Mouse (Mus musculus) left cerebral cortex, postnatal 10 days (tissue): ENCODE results near the gene Rab29. TPM values are rescaled to one million over a fixed set of nuclear protein-coding genes. Genes with fewer than 3 reads are reported as not detected.
"Not testable (repeated sequence)": the region's sequence is repeated elsewhere in the genome, so short reads cannot be mapped to it uniquely, and the experiment has no call there.

ENCODE experiments used
- DNase-seq, 2 experiments: peaks; one replicate each; pipeline ENCODE4 v3.0.0; 2021 to 2022; ENCODE audit warnings: low spot score in 2 of 2, mixed read lengths in 1 of 2; ENCODE audit errors: extremely low spot score in 1 of 2
- intact Hi-C: fragments of 180-260 bp; cut with DNase I; formaldehyde crosslinking; loops from one replicate; pipeline ENCODE4 v1.15.1; 2025
- total RNA-seq, 2 experiments: library from RNA; stranded (reverse); gene quantifications; 2 replicates each; pipeline ENCODE4 v1.2.3; 2021

Gene Rab29
- total RNA-seq, 2 experiments from 2014 or later: 5.5 to 5.6 TPM

- intact Hi-C loops: no loop called here
- no peak for DNase-seq
Measured at GRCm38 (mm10) chr1:131843758-131844157, 23.3 kb upstream of the Rab29 start.

DNA sequence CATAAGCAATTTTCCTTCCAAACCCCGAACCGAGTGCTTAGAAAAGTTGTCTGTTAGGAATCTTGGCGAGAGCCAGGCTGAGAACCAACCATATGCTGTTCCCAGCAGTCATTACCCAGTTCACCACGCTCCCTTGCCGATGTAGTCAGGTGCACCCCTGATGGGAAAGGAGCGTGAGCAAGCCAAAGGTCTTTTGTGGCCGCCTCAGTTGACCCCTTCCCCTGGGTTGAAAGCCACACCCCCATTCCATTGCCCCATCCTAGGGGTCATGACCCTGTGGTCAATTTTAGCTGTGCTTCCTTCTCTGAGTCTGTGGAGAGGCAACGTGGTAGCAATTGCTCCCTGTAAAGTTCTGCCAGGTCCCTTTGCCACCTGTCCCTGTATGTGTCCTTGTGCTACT, 22.1 kb upstream of the Rab29 start:
- intact Hi-C loops: loop anchor here (5.0 kb wide), 2 partner anchors 78 to 133 kb away; no protein-coding TSS in a partner anchor
- DNase-seq: no peak

GRCm38 (mm10) chr1:131846255-131846654, 20.8 kb upstream of the Rab29 start:
- peak in 1 of 2 experiments; percentile 67 for DNase-seq
- intact Hi-C loops: loop anchor here (5.0 kb wide), 2 partner anchors 79 to 134 kb away; no protein-coding TSS in a partner anchor

- intact Hi-C loops: no loop called here
- DNase-seq: no peak
Measured at GRCm38 (mm10) chr1:131861811-131862210, 5.2 kb upstream of the Rab29 start.

DNA sequence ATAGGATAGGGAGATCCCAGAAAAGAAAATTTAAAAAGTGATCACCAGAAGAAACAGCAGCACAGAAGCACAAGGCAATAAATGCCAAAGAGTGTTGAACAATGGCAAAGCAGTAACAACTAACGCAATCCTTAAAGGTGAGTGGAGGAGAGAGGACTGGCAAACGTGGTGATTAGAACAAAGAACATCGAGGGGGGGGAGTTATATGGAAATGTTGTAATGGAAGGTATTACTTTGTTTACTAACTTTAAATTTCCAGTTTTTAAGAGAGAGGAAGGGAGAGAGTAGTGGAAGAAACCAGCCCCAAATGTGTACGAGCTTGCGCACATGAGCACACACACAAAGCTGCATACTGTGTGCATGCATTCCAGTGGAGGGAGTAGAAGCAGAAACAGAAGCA, 1.4 kb upstream of the Rab29 start:
- intact Hi-C loops: no loop called here
- no peak for DNase-seq

DNA sequence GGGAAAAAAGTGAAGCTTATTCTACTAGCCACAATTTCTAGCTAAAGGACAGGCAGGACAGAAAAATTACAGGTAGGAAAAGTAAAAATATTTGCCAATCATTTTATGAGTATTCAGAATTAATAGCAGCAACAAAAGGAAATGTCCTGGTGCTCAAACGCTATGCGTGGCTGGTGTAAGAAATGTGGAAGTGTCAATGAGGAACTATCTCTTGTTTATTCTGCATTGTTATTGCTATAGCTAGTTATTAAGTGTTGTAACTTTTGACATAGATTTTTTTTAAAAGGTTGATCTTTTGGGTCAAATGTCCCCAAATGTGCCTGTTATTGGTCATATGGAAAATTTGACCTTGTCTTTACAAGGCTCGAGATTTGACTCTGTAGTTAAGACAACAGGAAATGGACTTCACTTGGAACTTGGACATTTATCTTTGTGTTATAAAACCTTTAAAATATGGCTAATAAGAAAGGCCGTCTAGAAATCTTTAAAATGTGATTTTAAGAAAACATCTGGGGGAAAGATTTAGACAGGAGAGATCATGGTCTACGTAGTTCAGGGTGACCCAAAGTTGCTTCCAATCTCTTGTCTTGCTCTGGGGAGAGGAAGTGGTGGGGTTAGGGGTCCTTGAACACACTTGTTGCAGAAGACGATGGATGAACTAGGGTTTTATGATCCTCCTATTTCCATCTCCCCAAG, 572 bp upstream of the Rab29 start:
- intact Hi-C loops: no loop called here

GRCm38 (mm10) chr1:131867946-131868290, 894 bp downstream of the Rab29 start:
- intact Hi-C loops: no loop called here
- no peak for DNase-seq

More for the DNA sequence above, 572 bp upstream of the Rab29 start:
- DNase-seq: no peak

GRCm38 (mm10) chr1:131869561-131869960, 2.5 kb downstream of the Rab29 start:
- intact Hi-C loops: no loop called here
- no peak for DNase-seq

- intact Hi-C loops: no loop called here
- DNase-seq: no peak
Measured at GRCm38 (mm10) chr1:131872856-131873255, 5.8 kb downstream of the Rab29 start.

- intact Hi-C loops: no loop called here
- DNase-seq: no peak
Measured at GRCm38 (mm10) chr1:131879816-131880215, 12.8 kb downstream of the Rab29 start.

- intact Hi-C loops: no loop called here
- no peak for DNase-seq
Measured at GRCm38 (mm10) chr1:131882787-131883186, 15.8 kb downstream of the Rab29 start.

- intact Hi-C loops: no loop called here
- DNase-seq: no peak
Measured at GRCm38 (mm10) chr1:131886173-131886572, 19.1 kb downstream of the Rab29 start.

GRCm38 (mm10) chr1:131886641-131887040, 19.6 kb downstream of the Rab29 start:
- no peak for DNase-seq
- intact Hi-C loops: no loop called here

GRCm38 (mm10) chr1:131890043-131890658, 23.1 kb downstream of the Rab29 start:
- no peak for DNase-seq
- intact Hi-C loops: no loop called here

- intact Hi-C loops: no loop called here
- DNase-seq: no peak
Measured at GRCm38 (mm10) chr1:131891436-131891835, 24.4 kb downstream of the Rab29 start.

GRCm38 (mm10) chr1:131902679-131903078, 35.7 kb downstream of the Rab29 start:
- intact Hi-C loops: no loop called here
- no peak for DNase-seq

GRCm38 (mm10) chr1:131903251-131903650, 36.2 kb downstream of the Rab29 start:
- no peak for DNase-seq

GRCm38 (mm10) chr1:131905497-131905896, 38.5 kb downstream of the Rab29 start:
- DNase-seq: peak in 1 of 2 experiments; percentile 22
- intact Hi-C loops: no loop called here

More at GRCm38 (mm10) chr1:131903251-131903650, 36.2 kb downstream of the Rab29 start:
- intact Hi-C loops: no loop called here

DNA sequence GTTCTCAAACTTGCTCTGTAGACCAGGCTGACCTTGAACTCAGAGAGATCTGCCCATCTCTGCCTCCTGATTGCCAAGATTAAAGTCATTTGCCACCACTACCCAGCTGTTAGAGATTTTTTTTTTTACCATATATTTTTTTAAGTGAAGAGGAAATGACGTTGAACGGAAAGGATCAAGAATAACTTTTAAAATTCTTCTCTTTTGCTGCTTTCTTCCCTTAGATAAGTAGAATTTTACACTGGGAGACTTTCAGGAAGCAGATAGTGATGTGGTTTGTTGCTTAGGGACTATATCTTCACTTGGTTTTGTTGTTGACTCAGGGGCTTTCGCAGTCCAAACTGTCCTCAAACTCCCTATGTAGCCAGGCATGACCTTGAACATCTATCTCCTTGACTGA, 41.4 kb downstream of the Rab29 start:
- intact Hi-C loops: no loop called here
- DNase-seq: no peak

DNA sequence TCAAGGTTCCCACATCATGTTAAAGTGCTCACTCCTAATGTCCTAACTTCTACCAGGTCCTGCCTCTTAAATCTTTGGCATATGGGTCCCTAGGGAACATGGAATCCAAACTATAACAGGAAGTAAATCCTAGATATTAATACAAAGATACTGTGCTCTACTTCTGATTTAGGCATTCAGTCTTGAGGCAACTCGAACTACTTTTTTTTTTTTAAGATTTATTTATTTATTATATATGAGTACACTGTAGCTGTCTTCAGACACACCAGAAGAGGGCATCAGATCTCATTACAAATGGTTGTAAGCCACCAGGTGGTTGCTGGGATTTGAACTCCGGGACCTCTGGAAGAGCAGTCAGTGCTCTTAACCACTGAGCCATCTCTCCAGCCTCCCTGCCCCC, 42.2 kb downstream of the Rab29 start:
- DNase-seq, intact Hi-C loops: not testable (repeated sequence)
